Mouse (Mus musculus) kidney, adult 2 months (tissue): Measurements from ENCODE around the gene Rhobtb1. TPM values are rescaled to one million over a fixed set of nuclear protein-coding genes. Genes with fewer than 3 reads are reported as not detected.

Experiments
- DNase-seq: peaks from one replicate; pipeline ENCODE4 v3.0.0; 2021
- H3K27ac ChIP-seq: fragments of 200-500 bp; 2 replicates; pipeline ENCODE4 v1.5.1; 2012; ENCODE audit warnings: low read depth, low read length, control low read depth, inconsistent platforms; ENCODE audit not compliant: insufficient read depth
- H3K27me3 ChIP-seq: fragments of 200-500 bp; replicated peaks from 2 replicates; pipeline ENCODE4 v1.6.1; 2012; ENCODE audit warnings: mild to moderate bottlenecking, moderate library complexity, low read length, inconsistent platforms; ENCODE audit not compliant: control insufficient read depth, insufficient read depth
- H3K36me3 ChIP-seq: fragments of 200-500 bp; 2 replicates; pipeline ENCODE4 v1.6.1; 2012; ENCODE audit warnings: mild to moderate bottlenecking, moderate library complexity, low read length, inconsistent platforms; ENCODE audit not compliant: control insufficient read depth, insufficient read depth
- H3K4me1 ChIP-seq: fragments of 200-500 bp; 2 replicates; pipeline ENCODE4 v1.6.1; 2011; ENCODE audit warnings: low read length; ENCODE audit not compliant: control insufficient read depth, insufficient read depth
- H3K4me3 ChIP-seq: fragments of 200-500 bp; 2 replicates; pipeline ENCODE4 v1.5.1; 2011; ENCODE audit warnings: mild to moderate bottlenecking, low read depth, low read length, control low read depth; ENCODE audit not compliant: insufficient read depth
- CTCF ChIP-seq: fragments of 200-500 bp; conservative IDR thresholded peaks from 2 replicates; pipeline ENCODE4 v1.5.1; 2011; ENCODE audit warnings: low read depth, mild to moderate bottlenecking, control low read depth, low read length, moderate library complexity, mixed read lengths; ENCODE audit not compliant: insufficient read depth, insufficient read length
- POLR2A ChIP-seq: fragments of 200-500 bp; IDR thresholded peaks from one replicate; pipeline ENCODE4 v1.6.1; 2011; ENCODE audit warnings: low read depth, low read length, control low read depth
- WGBS: fragments of 180-500 bp; shearing (Covaris S2); methylation state at CpG from one replicate; pipeline ENCODE4 v1.1.7; 2018; 5-methylcytosine and 5-hydroxymethylcytosine counted together
- polyA plus RNA-seq: library from polyadenylated mRNA; depleted of rRNA; stranded (reverse); fragments of >200 nt; gene quantifications from 2 replicates; pipeline ENCODE4 v1.2.3, GENCODE M21; 2012

Rhobtb1 gene
- polyA plus RNA-seq, 1 experiment: 20.6 TPM

GRCm38 (mm10) chr10:69245151-69245550 is 93.9 kb downstream of the Rhobtb1 start:
- H3K4me1 ChIP-seq: peaks cover 40% of the 10 kb centered on the region
- no peaks in the 10 kb centered on the region; the same call in 1 of the 2 replicates for H3K36me3 ChIP-seq
- no peak for TF ChIP-seq POLR2A
- no peak for TF ChIP-seq CTCF
- no peaks in the 10 kb centered on the region for H3K27me3 ChIP-seq
- peak overlapping the region; percentile 52 for H3K27ac ChIP-seq
- peak; percentile 74 for DNase-seq
- H3K4me3 ChIP-seq: no peak overlapping the region
- 60% methylated on average over 4 of the region's 4 CpGs for WGBS

- Histone ChIP-seq H3K27me3 (no peaks in the 10 kb centered on the region), H3K36me3 (no peaks in the 10 kb centered on the region; the same call in 1 of the 2 replicates), H3K4me3 (no peak overlapping the region), H3K27ac (peak overlapping the region; percentile 47), H3K4me1 (peaks cover 43% of the 10 kb centered on the region)
- peak; percentile 79 for DNase-seq
- TF ChIP-seq POLR2A (no peak), CTCF (no peak)
- 63% methylated on average over 10 of the region's 10 CpGs for WGBS
Observed at GRCm38 (mm10) chr10:69245906-69246668, 94.9 kb downstream of the Rhobtb1 start.

GRCm38 (mm10) chr10:69246762-69247161 is 95.5 kb downstream of the Rhobtb1 start:
- Histone ChIP-seq H3K27me3 (no peaks in the 10 kb centered on the region), H3K36me3 (no peaks in the 10 kb centered on the region; the same call in 1 of the 2 replicates), H3K27ac (peak overlapping the region; percentile 47), H3K4me3 (no peak overlapping the region), H3K4me1 (peaks cover 45% of the 10 kb centered on the region)
- WGBS: 60% methylated on average over 3 of the region's 3 CpGs
- no peak for DNase-seq
- TF ChIP-seq CTCF: no peak
- no peak for TF ChIP-seq POLR2A

- no peaks in the 10 kb centered on the region for H3K27me3 ChIP-seq
- TF ChIP-seq POLR2A (no peak), CTCF (no peak)
- peak overlapping the region; percentile 47; the same call in 1 of the 2 replicates for H3K27ac ChIP-seq
- no peaks in the 10 kb centered on the region; the same call in 1 of the 2 replicates for H3K36me3 ChIP-seq
- DNase-seq: no peak
- 85% methylated on average over 7 of the region's 7 CpGs for WGBS
- H3K4me3 ChIP-seq: no peak overlapping the region
- peaks cover 51% of the 10 kb centered on the region for H3K4me1 ChIP-seq
Observed at GRCm38 (mm10) chr10:69247311-69248033, 96.2 kb downstream of the Rhobtb1 start.

- H3K27me3 ChIP-seq: no peaks in the 10 kb centered on the region
- H3K36me3 ChIP-seq: no peaks in the 10 kb centered on the region; the same call in 1 of the 2 replicates
- H3K27ac ChIP-seq: peak overlapping the region; percentile 47
- no peak for TF ChIP-seq POLR2A
- TF ChIP-seq CTCF: no peak
- 67% methylated on average over 29 of the region's 29 CpGs for WGBS
- DNase-seq: peak; percentile 76
- peaks cover 60% of the 10 kb centered on the region for H3K4me1 ChIP-seq
- H3K4me3 ChIP-seq: no peak overlapping the region
Observed at GRCm38 (mm10) chr10:69248261-69249160, 97.3 kb downstream of the Rhobtb1 start.

- no peaks in the 10 kb centered on the region for H3K27me3 ChIP-seq
- H3K36me3 ChIP-seq: no peaks in the 10 kb centered on the region; the same call in 1 of the 2 replicates
- H3K4me1 ChIP-seq: peaks cover 56% of the 10 kb centered on the region
- no peak for DNase-seq
- H3K4me3 ChIP-seq: no peak overlapping the region
- H3K27ac ChIP-seq: peak overlapping the region; percentile 56
- no peak for TF ChIP-seq CTCF
- TF ChIP-seq POLR2A: no peak
- 79% methylated on average over 6 of the region's 6 CpGs for WGBS
Observed at GRCm38 (mm10) chr10:69251254-69251653, 100.0 kb downstream of the Rhobtb1 start.
